Mouse (Mus musculus): ENCODE results near the gene Dcdc2b.
A peak's percentile ranks its signal among the peaks of the same experiment; 100 is the strongest.

Gene Dcdc2b

DNA sequence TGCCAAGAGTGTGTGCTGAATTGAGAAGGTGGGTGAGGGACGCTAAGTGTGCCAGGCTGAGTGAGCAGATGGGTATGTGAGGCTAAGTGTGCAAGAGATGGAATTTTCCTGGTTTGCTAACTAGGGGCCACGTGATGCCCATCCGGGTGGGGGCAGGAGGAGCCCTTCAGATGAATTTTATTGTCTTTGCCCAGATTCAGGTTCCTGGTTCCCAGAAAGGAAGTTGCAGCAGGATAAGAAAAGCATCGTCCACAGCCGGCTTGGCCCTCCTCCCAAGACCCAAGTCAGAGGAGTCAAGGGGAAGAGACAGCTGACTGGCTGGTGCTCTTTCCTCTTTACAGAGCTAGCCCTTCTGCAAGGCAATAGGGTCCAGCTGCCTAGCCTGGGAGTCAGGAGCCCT is 35.6 kb downstream of the Dcdc2b start, which contains the start of gene Fam167b:
Fam167b (minus strand) TSS at position 84 of the 400 bp plus-strand sequence.
- no peak for DNase-seq (ENCODE audit: low spot score in 2 of 2)

DNA sequence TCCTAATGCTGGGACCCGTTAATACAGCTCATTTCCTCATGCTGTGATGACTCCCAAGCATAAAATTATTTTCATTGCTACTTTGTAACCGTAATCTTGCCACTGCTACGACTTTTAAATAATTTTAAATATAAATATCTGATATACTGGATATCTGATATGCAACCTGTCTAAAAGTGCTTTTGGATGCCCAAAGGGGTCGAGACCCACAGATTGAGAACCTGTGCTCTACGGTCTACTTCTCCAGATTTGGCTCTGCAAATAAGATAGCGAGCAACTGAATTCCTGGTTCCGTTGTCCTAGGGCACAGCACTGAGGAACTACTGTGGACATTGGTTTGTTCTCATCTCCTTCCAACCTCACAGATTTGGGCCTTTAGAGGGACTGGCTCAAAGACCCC is 36.4 kb downstream of the Dcdc2b start:
- DNase-seq (ENCODE audit: low spot score in 2 of 2): no peak

DNA sequence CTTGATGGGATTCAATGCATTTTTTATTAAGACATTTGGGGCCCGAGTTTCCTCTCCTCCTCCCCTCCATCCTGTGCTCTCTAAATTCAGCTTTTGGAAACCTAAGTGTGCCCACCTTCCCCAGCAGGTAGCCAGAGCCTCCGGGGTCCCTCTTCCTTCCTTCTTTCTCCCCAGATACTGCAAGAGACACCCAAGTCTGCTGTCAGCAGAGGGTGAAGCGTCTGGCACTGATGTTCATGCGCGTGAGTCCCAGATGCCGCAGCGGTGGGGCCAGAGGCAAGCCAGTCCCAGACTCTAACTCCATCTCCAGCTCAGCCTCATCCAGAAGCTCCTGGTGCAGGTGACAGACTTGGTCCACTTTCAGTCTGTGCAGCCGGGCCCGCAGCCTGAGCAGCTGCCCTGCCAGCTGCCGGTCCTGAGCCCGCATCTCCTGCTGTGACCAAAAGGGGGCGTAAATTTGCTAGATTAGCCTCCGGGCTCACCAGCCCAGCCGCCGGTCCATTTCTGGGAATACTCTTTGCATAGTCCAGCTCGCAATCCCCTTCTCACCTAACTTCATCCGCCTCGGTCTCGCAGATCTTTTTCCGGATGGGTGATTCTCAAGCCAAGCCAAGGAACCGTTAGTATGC is 37.1 kb downstream of the Dcdc2b start:
- DNase-seq (ENCODE audit: low spot score in 2 of 2): peak; percentile 59 to 69

DNA sequence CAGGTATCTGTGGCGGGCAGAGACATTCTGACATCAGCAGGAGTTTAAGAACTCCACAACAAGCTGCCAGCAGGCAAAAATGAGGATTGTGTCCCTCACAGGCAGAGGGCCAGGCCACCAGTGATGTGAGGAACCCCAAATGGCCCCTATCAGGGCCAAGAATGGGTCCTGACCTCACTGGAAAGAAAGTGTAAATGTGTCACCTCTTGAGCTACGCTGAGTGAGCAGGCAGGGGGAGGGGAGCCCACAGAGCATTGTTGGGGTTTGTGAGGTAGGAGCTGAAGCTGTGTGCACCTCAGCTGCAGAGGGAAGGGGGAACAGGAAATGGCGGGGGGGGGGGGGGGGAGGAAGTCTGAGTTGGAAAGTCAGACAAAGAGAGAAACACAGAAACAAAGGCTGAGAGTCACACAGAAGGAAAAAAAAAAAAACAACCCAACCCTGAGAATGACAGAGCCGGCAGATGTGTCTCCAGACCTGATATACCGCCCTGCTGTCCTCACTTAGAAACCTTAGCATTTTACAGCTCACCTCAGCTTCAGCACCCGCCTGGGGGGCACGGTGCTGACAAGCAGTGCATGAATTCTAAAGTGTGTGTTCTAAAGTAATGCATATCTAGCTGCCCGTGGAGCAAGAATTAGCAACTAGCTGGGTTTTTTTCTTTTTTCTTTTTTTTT is 38.7 kb downstream of the Dcdc2b start:
- DNase-seq (ENCODE audit: low spot score in 2 of 2): peak; percentile 49 to 51

DNA sequence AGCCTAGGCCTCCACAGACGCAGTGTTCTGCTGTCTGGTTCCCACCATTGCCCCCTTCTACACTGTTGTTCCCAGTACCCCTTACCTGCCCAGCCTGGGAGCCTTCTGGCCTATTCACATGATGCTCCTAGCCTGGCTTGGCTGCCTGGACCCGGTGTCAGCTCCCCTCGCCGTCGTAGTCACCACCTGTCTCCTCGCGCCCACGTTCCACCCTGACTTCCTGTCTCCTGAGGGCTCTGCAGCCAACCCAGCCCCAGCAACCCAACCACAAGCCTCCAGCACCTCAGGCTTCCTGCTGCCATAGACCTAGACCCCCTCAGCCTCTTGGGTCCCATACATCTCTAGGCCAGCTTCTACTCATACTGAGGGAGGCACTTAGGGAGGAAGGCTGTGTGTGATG is 40.6 kb downstream of the Dcdc2b start, which contains the start of gene Lck:
Lck (minus strand) TSS at position 212 of the 400 bp plus-strand sequence.
- no peak for DNase-seq (ENCODE audit: low spot score in 2 of 2)

DNA sequence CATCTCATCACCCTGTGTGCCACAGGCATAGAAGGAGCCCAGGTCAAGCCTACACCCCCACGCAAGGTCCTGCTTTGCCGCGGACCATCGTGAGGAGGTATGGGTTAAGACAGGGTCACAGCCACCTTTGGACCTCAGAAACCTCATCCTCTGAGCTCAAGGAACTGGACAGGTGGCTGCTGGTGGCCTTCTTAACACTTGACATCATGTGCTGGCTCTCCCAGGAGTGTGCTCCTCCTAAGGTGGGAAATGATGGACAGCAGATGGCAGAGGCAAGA is 41.0 kb downstream of the Dcdc2b start:
- no peak for DNase-seq (ENCODE audit: low spot score in 2 of 2)

DNA sequence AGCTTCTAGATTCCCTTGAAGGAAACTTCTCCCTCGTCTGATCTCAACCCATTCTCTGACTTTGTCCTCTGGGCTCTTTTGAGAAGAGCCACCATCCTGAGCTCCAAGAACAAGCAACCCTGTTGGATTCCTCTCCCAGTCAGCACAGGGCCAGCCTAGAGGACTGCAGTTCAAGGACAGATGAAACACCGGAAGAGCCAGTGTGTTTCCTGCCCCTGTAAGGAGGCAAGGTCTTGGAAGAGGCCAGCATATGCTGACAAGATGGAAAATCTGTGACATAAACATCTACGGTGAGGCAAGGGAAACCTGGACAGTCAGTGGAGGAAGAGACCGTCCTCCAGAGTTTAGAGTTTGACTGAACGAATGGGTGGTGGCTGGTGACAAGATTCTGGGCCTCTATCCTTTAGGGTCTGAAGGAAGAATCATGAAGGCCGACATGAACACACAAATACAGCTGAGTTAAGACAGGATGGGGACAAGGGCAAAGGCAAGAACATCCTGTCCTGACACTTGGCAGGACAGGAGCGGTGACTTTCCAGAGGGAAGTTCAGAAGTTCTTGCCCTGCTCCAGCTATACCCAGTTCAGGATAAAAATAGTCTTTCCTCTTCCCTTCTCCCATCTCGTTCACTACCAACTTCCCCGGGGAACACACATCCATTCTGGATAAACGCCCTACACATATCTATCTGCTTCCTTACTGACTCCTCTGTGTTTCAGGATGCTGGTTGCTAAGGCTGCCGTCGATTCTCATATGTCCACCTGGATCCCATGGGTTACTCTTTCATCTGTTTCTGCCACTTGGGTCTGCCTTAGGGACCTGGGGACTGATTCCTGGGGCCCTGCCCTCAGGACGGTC is 41.6 kb downstream of the Dcdc2b start:
- DNase-seq (ENCODE audit: low spot score in 2 of 2): no peak

DNA sequence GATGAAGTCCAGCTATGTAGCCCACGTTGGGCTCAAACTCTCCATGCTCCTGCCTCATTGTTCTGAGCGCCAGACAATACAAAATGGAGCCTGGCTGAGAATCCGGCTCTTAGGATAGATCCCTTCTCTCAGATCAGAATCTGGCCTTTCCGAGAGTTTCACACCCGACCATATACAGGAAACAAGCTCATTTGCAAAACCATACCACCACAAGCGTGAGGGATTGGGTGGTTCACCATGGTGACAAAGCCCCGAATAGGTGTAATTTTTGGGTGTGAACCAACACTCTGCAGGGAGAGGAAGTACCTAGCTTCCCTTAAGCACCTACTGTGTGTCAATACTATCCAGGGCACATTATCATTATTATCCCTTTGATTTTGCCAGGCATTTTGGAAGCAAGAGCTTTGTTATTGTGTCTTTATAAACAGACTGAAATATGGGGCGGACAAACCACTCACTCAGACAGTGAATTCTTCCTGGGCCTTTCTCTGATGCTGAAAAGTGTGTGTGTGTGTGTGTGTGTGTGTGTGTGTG is 42.4 kb downstream of the Dcdc2b start:
- no peak for DNase-seq (ENCODE audit: low spot score in 2 of 2)

DNA sequence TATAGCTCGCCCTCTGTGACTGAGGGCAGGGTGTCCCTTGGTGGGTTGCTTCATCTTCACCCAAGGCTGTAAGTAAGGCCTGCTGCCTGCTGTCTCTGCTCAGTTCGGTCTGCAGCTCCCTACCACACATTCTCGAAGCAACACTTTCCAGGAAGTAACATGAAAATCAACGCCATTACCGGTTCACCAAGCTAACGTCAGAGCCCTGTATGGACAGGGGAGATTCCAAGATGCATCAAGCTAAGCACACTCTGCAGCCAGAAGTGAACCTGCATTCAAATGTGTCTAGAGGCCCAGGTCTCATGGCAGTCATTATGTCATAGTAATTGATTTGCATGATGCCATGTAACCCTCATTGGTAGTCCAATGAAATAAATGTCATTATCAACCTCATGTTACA is 44.0 kb downstream of the Dcdc2b start:
- no peak for DNase-seq (ENCODE audit: low spot score in 2 of 2)

DNA sequence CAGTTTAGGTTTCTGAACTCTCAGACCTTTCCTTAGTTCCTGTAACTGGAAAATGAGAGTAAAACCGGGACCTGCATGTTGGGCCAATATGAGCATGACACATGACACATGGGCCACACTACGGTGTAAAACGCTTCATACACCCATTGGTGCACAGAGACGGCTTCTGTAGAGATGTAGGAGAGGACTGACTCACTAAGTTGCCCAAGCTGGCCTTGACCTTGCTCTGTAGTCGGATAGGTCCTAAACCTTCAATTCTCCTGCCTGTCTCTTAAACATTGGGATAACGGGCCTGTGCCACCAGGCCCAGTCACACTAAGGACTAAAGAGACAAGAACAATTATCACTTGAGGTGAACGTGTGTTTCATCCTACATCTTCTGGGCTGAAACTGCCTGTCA is 45.7 kb downstream of the Dcdc2b start:
- DNase-seq (ENCODE audit: low spot score in 2 of 2): no peak

DNA sequence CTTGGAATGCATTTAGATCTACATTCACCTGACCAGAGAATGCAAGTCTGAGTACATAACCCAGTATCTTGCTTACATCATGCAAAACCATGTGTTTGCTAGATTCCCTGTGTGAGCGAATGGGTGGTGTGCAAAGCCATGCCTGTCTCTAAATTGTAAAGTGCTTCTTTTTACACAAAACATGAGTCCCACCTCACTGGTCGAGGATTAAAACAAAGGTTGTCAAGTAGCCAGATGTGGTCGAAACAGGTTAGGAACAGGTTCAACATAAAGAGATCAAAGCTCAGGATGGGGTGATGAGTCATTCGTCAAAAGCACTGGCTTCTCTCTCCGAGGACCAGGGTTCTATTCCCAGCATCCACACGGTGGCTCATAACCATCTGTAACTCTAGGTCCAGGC is 48.9 kb downstream of the Dcdc2b start:
- DNase-seq (ENCODE audit: low spot score in 2 of 2): no peak

DNA sequence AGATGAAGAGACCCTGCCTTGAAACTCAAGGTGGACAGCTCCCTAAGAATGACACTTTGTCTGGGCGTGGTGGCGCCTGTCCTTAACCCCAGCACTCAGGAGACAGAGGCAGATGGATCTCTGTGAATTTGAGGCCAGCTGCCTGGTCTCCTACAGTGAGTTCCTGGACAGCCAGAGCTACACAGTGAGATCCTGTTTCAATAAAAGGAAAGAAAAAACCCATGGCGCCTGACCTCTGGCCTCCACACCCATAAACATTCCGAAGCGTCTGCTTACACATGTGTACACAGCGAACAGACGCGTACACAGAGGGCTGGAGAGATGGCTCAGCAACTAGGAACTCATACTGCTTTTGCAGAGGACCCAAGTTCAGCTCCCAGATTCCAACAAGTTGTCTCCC is 50.3 kb downstream of the Dcdc2b start:
- DNase-seq (ENCODE audit: low spot score in 2 of 2): no peak

DNA sequence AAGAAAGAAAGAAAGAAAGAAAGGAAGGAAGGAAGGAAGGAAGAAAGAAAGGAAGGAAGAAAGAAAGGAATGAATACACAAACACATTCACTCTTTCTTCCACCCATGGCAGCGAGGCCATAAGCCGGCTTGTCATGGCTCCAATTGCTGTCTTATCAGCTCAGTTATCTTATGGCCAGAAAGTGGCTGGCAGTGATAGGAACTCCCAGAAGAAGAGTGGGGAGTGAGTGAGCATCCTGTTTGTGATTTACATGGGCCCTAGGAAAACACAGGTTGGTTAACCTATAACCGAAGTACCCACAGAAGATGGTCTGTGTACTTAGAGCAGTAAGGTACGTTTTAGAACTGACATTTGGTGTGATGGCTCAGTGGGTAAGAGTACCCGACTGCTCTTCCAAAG is 52.9 kb downstream of the Dcdc2b start:
- no peak for DNase-seq (ENCODE audit: low spot score in 2 of 2)

Data from spleen, postnatal 14 days (tissue).